Mouse (Mus musculus): Measurements from ENCODE around the gene Fam49a.

DNA sequence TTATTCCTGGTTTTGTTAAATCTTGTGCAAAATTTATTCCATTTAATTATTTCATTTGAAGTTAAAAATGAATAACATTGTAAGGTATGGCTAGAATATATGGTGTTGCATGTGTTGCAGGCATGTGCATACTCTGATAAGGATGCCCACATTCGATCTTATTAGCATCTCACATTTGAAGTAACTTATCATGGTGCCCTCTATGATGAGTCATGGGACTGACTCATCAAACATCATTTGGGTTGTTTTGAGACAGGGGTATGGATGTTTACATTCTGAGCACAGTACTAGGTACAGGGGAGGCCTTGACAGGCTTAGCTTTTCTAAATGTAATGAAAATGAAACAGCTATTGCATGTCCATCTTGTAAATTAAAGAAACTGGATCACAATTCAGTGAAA is 165.3 kb downstream of the Fam49a start:
- no peak for TF ChIP-seq POLR2A (IDR thresholded peaks at IDR 0.05; ENCODE audit: borderline replicate concordance, extremely low read depth, insufficient read depth, insufficient read length, poor library complexity, severe bottlenecking)
- TF ChIP-seq CTCF (IDR thresholded peaks at IDR 0.05; ENCODE audit: borderline replicate concordance, extremely low read depth, insufficient read depth, insufficient read length): no peak
